9 mouse cellular contexts compared by ENCODE assay signal in the genomic region with DNA sequence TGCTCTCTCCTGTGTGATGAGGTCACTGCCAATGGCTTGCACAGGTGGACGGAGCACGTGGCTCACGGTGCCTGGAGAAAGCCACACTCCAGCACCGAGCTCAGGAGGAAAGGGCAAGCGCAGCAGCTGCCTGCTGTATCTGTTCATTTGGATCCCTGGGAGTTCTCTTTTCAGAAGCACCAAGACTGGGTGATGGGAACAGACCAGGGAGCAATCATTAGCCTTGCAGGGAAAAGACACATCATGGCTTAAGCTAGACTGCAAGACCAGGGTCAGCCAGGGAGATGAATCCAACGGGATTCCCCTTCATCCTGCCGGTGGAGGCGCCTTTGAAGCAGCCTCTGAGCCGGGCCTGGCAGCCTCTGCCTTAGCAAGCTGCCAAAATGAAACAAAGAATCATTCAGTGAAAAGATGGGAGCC. TPM values are rescaled to one million over a fixed set of nuclear protein-coding genes. Genes with fewer than 3 reads are reported as not detected.
DNase-seq lines count a peak whose midpoint lies in the region; ATAC-seq and TF ChIP-seq lines count a peak whose summit lies in the region.
"Had no signal": no experiment of that assay in that cellular context is flagged by ENCODE, and none has a peak within 500 bp of the region (broad histone marks: within the 10 kb centered on the region; RNA-seq: fewer than 3 reads in every experiment).

No protein-coding gene starts in this region.

- no peaks in the 10 kb centered on the region for H3K36me3 ChIP-seq in lung, embryonic 14.5 days (ENCODE audit: insufficient read depth)
- no peaks in the 10 kb centered on the region for H3K36me3 ChIP-seq in limb, embryonic 12.5 days
- no peaks in the 10 kb centered on the region for H3K36me3 ChIP-seq in intestine, embryonic 16.5 days (ENCODE audit: control insufficient read depth, insufficient read depth, low read length)
- H3K36me3 ChIP-seq: heart, embryonic 15.5 days had no signal

- peak; percentile 71 for DNase-seq in lung, embryonic 14.5 days
- DNase-seq in lung, adult 2 months, result no peak
- DNase-seq in cerebellum, postnatal 25 days, result peak; percentile 74 to 75
- DNase-seq in heart, postnatal 4 days, result peak; percentile 64
- DNase-seq in right cerebral cortex, postnatal 4 days, result peak; percentile 63

- H3K9ac ChIP-seq in lung, embryonic 14.5 days, result no peak overlapping the region
- H3K9ac ChIP-seq in limb, embryonic 12.5 days (replicated peaks), result no peak overlapping the region
- no peak overlapping the region for H3K9ac ChIP-seq in intestine, embryonic 16.5 days (ENCODE audit: low read depth, low read length)
- H3K9ac ChIP-seq: heart, embryonic 15.5 days had no signal

- no peaks in the 10 kb centered on the region for H3K27me3 ChIP-seq in lung, embryonic 14.5 days (ENCODE audit: insufficient read depth, low read length)
- no peaks in the 10 kb centered on the region for H3K27me3 ChIP-seq in limb, embryonic 12.5 days
- no peaks in the 10 kb centered on the region for H3K27me3 ChIP-seq in intestine, embryonic 16.5 days (replicated peaks; ENCODE audit: control insufficient read depth, insufficient read depth, low read length)
- H3K27me3 ChIP-seq: heart, embryonic 15.5 days had no signal

- no peak for TF ChIP-seq POLR2A in lung, adult 2 months (IDR thresholded peaks at IDR 0.05; ENCODE audit: borderline replicate concordance, extremely low read depth, low read depth, low read length)

- WGBS in lung, embryonic 14.5 days, result 21% methylated on average over 9 of the region's 9 CpGs
- WGBS in lung, adult 2 months, result 32% methylated on average over 9 of the region's 9 CpGs
- WGBS in limb, embryonic 12.5 days, result 31% methylated on average over 9 of the region's 9 CpGs
- WGBS in intestine, embryonic 16.5 days, result 32% methylated on average over 9 of the region's 9 CpGs

- H3K9me3 ChIP-seq in lung, embryonic 14.5 days (ENCODE audit: low read depth, low read length), result no peaks in the 10 kb centered on the region
- no peaks in the 10 kb centered on the region for H3K9me3 ChIP-seq in limb, embryonic 12.5 days
- H3K9me3 ChIP-seq in intestine, embryonic 16.5 days (ENCODE audit: control insufficient read depth, low read length), result no peaks in the 10 kb centered on the region
- H3K9me3 ChIP-seq: heart, embryonic 15.5 days had no signal

- H3K4me2 ChIP-seq in lung, embryonic 14.5 days, result no peak overlapping the region
- H3K4me2 ChIP-seq in limb, embryonic 12.5 days, result no peak overlapping the region
- H3K4me2 ChIP-seq in intestine, embryonic 16.5 days (ENCODE audit: low read depth, low read length), result no peak overlapping the region
- H3K4me2 ChIP-seq: heart, embryonic 15.5 days had no signal

- H3K4me1 ChIP-seq in lung, embryonic 14.5 days (ENCODE audit: insufficient read depth), result 0 out of 2 replicates have a peak, but pooled peaks cover 3% of the 10 kb centered on the region
- no peaks in the 10 kb centered on the region for H3K4me1 ChIP-seq in lung, adult 2 months (ENCODE audit: control insufficient read depth, insufficient read depth, low read length)
- H3K4me1 ChIP-seq in limb, embryonic 12.5 days (replicated peaks), result peaks cover 7% of the 10 kb centered on the region
- H3K4me1 ChIP-seq in intestine, embryonic 16.5 days (ENCODE audit: control insufficient read depth, insufficient read depth, low read length), result 0 out of 2 replicates have a peak, but pooled peaks cover 5% of the 10 kb centered on the region

- H3K4me3 ChIP-seq in lung, embryonic 14.5 days (ENCODE audit: low read depth, low read length), result no peak overlapping the region
- H3K4me3 ChIP-seq in lung, adult 2 months (replicated peaks; ENCODE audit: extremely low read depth, low read depth, low read length), result no peak overlapping the region
- H3K4me3 ChIP-seq in limb, embryonic 12.5 days (replicated peaks), result no peak overlapping the region
- no peak overlapping the region for H3K4me3 ChIP-seq in intestine, embryonic 16.5 days (ENCODE audit: low read length)
- H3K4me3 ChIP-seq: heart, embryonic 15.5 days had no signal

- no peak for TF ChIP-seq CTCF in lung, embryonic 14.5 days (IDR thresholded peaks at IDR 0.05; ENCODE audit: low read depth)
- TF ChIP-seq CTCF in lung, adult 2 months (IDR thresholded peaks at IDR 0.05; ENCODE audit: insufficient read depth, low read length), result no peak

- H3K27ac ChIP-seq in lung, embryonic 14.5 days (ENCODE audit: low read depth), result 0 out of 2 replicates have a peak overlapping the region, but pooled peaks have one; percentile 6
- H3K27ac ChIP-seq in limb, embryonic 12.5 days, result peak overlapping the region; percentile 53; the same call in 1 of the 2 replicates
- no peak overlapping the region for H3K27ac ChIP-seq in intestine, embryonic 16.5 days (ENCODE audit: low read length)
- H3K27ac ChIP-seq: heart, embryonic 15.5 days had no signal

- ATAC-seq in lung, embryonic 14.5 days (ENCODE audit: insufficient read depth), result no peak
- no peak for ATAC-seq in limb, embryonic 12.5 days (ENCODE audit: insufficient number of reproducible peaks, insufficient read depth, low FRiP score, low TSS enrichment, low read depth)
- no peak for ATAC-seq in intestine, embryonic 16.5 days

RNA-seq across cellular contexts. Expression of gene Ccdc42, which starts 7.3 kb away (rescaled TPM):
- 0.70 and 1.2 TPM in 2 replicates for polyA plus RNA-seq in lung, embryonic 14.5 days (2014; fragmentation: Nextera tagmentation; extraction: Ambion mirVana)
- 5.0 and 8.5 TPM in 2 replicates for polyA plus RNA-seq in lung, adult 2 months (2012; rRNA removed)
- total RNA-seq in heart, postnatal 4 days (2021), result under 1 TPM in 1 of 2 experiments, not detected in 1; 0.25 TPM
- polyA plus RNA-seq in limb, embryonic 12.5 days (2016; fragmentation: Nextera tagmentation; extraction: Ambion mirVana), result 0.28 and 1.0 TPM in 2 replicates
- 0.38 TPM in 1 of 2 replicates, not detected in the other for polyA plus RNA-seq in intestine, embryonic 16.5 days (2015; fragmentation: Nextera tagmentation; extraction: Ambion mirVana)
- total RNA-seq: neutrophil, adult 5-6 weeks had no signal

RNA-seq across cellular contexts. Expression of gene Mfsd6l, which starts 23.5 kb away (rescaled TPM):
- polyA plus RNA-seq in lung, embryonic 14.5 days (2014; fragmentation: Nextera tagmentation; extraction: Ambion mirVana), result 1.5 TPM in 2 replicates
- 3.4 and 4.3 TPM in 2 replicates for polyA plus RNA-seq in lung, adult 2 months (2012; rRNA removed)
- under 1 TPM; 0.36 to 0.60 TPM for total RNA-seq in heart, postnatal 4 days (2021)
- polyA plus RNA-seq in limb, embryonic 12.5 days (2016; fragmentation: Nextera tagmentation; extraction: Ambion mirVana), result 0.10 TPM in 1 of 2 replicates, not detected in the other
- polyA plus RNA-seq in intestine, embryonic 16.5 days (2015; fragmentation: Nextera tagmentation; extraction: Ambion mirVana), result 4.5 and 6.8 TPM in 2 replicates
- polyA plus RNA-seq: heart, embryonic 15.5 days had no signal
